Mouse (Mus musculus) telencephalon, adult 2 months (tissue): ENCODE data around the gene Gtf3c4.

Experiments used
- DNase-seq: peaks from one replicate; pipeline ENCODE4 v3.0.0-alpha.2; 2011; ENCODE audit warnings: low read depth, low spot score

Gtf3c4 gene

GRCm38 (mm10) chr2:28840222-28840951 lies at the start of gene Gtf3c4, which contains the start of gene Ddx31:
Gene Gtf3c4, minus strand, starts transcription at chr2:28840360.
Gene Ddx31, plus strand, starts transcription at chr2:28840406.
- peak; percentile 92 for DNase-seq

- DNase-seq = no peak
These were observed 44.8 kb upstream of the Gtf3c4 start for GRCm38 (mm10) chr2:28884914-28885313.

DNA sequence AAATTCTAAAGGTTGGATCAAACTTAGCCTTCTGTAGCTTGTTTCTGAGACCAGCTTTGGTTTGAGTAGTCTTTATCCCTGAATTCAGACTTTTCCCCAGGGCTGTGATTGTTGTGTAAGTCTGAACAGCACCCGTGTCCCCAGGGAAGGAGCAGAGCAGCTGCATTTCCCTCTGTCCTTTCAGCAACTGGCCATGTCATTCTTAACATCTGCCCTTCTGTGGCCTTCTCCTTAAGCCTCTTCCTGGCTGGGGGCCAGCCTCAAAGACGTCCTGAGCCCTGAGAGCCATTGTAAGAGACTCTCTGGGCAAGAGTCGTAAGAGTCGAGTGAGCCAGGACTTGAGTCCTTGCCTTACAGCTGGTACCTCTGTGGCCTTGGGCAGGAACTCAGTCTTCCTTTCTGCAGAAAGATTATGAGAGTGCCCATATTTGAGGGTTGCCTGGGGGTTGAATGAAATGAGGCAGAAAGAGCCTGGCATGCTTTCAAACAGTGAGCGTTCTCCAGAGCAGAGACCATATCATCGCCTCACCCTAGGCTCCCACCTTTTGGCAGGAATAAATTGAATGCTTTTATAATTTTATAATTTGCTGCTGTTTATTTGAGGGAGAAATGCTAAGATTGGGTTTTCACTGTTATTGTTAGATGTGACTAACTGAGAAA lies 42.8 kb upstream of the Gtf3c4 start:
- DNase-seq = no peak

DNA sequence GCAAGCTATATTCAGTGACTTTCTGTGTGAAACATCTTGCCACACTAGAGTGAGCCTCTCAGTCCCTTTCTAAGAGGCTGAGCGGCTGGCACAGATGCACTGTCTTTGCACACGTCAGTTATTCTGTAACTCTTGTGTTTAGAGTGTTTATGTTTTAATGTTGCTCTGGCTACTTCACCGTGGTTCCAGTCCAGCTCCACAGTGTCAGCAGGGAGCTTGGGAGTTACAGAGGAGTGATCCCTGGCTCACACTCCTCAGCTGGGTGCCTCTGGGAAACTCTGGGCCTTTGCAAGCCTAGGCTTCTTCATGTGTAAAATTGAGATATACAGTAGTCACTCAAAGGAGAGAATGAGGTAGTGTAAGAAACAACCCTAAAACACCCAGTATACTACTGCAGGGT lies 41.9 kb upstream of the Gtf3c4 start:
- no peak for DNase-seq

- DNase-seq = no peak
These were observed 41.1 kb upstream of the Gtf3c4 start for GRCm38 (mm10) chr2:28881275-28881674.

DNA sequence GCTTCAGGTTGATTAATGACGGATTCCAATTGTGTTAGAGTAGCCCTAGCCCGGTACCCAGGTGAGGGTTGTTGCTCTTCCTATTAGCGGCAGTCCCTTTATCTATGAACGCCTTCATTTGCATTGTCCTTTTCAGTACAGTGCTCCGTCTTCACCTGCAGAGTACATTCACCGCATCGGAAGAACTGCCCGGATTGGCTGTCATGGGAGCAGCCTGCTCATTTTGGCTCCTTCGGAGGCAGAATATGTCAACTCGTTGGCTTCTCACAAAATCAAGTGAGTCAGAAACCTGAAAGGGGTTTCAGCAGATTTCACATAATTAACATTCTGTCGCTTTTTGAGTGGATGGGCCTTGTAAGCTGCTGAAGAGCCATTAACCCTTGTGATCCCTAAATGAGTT lies 35.4 kb upstream of the Gtf3c4 start:
- DNase-seq = no peak

DNA sequence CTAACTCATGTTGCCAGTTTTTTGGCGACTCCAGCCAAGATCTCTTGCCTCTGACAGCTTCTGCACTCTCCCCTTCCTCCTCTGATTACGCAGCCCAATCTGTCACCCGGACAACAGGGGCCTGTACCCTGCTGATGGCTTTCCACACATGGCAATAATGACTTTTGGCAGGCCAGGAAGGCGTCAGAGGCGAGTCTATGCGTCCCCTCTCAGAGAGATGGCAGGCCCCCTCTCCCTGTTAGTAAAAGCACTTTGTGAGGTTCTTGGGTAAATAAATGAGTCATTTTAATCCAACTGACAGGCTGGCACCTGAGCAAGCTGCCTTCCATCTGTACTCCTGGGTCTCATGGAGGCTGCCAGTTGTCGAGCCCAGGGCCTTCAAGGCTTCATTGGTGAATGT lies 27.3 kb upstream of the Gtf3c4 start:
- no peak for DNase-seq

GRCm38 (mm10) chr2:28863857-28864256 lies 23.7 kb upstream of the Gtf3c4 start:
- DNase-seq = no peak

- DNase-seq = no peak
These were observed 20.7 kb upstream of the Gtf3c4 start for GRCm38 (mm10) chr2:28860678-28861423.

- DNase-seq = no peak
These were observed 19.1 kb upstream of the Gtf3c4 start for GRCm38 (mm10) chr2:28859303-28859702.

DNA sequence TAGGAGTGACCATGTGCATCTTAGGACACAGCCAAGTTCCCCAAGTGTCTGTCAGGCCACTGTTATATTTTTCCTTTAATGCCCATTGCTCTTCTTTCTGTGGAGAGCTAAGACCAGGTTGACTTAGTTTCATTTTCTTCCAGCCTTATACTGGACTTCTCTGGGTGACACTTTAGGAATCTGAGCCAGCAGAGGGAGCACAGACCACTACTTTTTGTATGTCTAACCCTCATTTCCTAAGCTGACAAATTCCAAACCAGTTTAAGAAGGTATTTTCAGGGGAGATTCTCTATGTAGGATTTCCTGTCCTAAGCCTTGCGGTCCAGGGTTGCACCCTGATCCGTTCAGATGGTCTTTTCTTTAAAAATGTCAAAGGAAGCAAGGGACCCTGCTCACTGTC lies 15.6 kb upstream of the Gtf3c4 start:
- no peak for DNase-seq

DNA sequence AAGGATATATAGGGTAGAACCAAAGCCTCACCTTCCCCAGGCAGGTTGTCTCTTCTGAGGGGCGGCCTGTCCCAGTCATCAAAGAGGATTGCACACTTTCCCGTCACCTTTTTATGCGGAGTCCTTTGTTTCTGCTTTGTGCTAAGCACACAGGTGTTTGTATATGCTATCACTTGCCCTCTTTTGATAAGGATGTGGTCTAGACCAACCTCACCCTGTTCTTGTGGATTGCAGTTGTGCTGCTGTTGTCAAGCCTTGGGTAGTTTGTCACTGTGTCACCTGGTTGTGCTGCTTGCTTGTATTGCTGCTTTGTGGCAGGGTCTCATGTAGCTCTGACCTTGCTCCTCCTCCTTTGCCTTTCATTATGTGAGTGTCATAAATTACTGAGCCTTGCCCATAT lies 12.4 kb upstream of the Gtf3c4 start:
- no peak for DNase-seq

DNA sequence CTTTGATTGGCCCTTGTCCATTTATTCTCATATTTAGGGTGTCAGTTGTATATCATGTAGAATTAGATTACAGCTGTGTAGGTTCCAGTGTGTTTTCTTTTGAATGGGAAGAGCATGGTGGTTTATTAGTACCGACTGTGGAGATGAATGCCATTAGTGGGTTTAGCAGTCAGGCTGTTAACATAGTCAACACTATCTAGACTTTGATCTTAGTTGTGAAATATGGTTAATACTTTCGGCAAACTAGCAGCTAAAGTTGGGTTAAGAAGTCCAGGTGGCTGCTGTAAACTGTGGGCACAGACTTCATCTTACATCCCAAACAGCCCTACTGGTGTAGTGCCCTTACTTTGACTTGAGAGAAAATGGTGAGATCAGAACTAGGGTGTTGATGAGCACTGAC lies 8.7 kb upstream of the Gtf3c4 start:
- no peak for DNase-seq

DNA sequence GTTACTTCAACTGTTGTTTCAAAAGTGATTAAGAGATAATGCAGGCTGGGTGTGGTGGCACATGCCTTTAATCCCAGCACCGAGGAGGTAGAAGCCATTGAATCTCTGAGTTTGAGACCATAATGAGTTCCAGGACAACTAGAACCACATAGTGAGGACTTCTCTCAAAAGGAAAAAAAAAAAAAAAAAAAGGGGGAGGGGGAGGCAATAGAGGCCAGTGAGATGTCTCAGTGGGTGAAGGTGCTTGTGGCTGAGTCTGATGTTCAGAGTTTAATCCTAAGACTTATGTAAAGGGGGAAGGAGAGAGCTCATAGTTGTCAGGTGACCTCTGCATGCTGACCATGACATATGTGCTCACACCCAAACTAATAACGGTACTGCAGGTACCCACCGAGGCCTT lies 1.9 kb upstream of the Gtf3c4 start:
- DNase-seq = no peak

DNA sequence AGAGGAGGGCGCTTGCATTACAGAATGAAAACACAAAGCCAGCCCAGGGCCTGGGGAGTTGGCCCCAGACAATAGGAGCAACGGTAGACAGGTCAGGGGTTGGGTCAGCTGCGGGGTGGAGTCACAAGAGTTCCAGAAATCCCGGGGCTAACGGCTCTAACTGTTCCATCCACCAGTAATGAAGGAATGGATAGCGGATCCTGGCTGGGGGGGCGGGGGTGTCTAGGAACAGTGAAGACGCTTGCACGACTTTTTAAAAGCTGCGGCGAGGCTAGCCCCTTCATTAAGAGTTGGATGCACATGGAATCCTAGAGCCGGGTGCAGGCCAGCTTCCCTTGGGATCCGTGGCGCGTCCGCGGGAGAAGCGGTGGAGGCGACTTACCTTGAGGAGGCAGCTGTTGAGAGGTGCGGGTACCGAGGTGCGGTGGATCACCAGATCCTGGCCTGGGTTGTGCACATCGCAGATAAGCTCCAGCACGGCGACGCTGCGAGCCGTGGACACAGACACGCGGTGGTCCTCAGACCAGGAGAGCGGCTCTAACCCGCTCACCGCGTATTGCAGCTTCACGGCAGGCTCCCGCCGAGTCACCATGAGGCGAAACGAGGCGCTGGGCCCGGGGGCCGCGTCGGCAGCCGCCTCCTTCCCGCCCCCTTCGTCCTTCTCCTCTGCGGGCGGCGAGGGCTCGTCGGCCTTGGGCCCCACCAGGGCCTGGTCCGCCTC lies 499 bp downstream of the Gtf3c4 start:
- DNase-seq = no peak

- DNase-seq = peak; percentile 9
These were observed 3.8 kb downstream of the Gtf3c4 start for GRCm38 (mm10) chr2:28836181-28836940.

DNA sequence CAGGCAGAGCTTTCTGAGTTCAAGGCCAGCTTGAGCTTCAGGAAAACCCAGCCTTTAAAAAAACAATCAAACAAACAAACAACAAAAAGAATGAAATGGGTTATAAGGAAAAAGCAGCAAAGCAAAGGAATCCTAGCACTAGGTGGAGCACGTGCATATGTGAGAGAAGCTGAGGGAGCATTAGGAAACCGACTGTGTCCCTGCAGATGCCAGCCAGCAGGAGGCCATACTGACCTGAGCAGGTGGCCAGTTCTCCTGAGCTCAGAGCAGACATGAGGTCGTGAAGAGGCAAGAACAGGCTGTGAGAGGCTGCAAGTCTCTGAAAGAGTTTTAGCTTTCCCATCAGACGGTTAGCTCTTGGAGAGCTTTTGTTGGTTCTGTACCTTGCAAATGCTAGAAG lies 10.9 kb downstream of the Gtf3c4 start:
- no peak for DNase-seq

DNA sequence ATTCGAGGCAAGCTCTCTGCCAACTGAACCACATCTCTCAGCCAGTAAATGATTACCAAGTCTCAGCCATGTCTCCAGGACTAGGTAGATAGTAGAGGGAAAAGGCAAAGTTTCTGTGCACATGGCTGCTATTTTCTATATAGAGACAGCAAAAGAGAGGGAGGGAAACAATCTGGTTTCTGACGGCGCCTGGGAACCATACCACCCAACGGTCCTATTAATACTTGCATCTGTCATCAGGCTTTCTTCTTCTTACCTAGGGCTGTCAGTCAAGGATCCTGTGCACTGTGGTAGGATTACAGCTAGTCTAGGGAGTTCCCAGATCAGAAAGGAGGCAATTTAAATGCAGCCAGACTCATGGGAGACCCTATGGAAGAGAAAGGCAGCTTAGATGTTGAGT lies 21.3 kb downstream of the Gtf3c4 start:
- DNase-seq = no peak

GRCm38 (mm10) chr2:28810260-28811013 lies 29.7 kb downstream of the Gtf3c4 start:
- no peak for DNase-seq

DNA sequence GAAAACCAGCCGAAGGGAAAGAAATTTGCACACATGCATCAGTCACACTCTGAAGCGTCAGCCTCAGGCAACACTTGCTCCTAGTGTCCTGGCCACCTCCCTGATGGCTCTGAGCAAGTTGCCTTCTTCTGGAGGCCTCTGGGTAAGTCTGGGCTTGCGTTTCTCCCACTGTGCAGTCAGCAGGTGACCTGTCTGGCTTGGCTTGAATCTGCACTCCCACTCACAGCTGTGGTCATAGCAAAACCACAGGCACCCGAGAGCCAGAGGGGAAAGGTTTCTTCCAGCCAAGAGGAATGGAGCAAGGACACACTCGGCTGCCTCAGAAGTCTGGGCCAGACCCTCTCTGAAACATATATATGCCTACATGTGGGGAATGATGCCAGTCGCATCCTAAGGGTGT lies 31.3 kb downstream of the Gtf3c4 start:
- DNase-seq = no peak

- DNase-seq = no peak
These were observed 36.8 kb downstream of the Gtf3c4 start for GRCm38 (mm10) chr2:28803406-28803805.
